Mouse (Mus musculus) CH12F3 (cell line): ENCODE measurements around the gene Ttc32.
"Not testable (repeated sequence)": the region's sequence is repeated elsewhere in the genome, so short reads cannot be mapped to it uniquely, and the experiment has no call there.

Source experiments
- in situ Hi-C: fragments of 300-500 bp; cut with MboI; formaldehyde crosslinking; loops from 2 replicates; pipeline ENCODE4 v1.14.3; 2020; ENCODE audit warnings: low sequenced_read_pairs

Ttc32 gene

GRCm38 (mm10) chr12:9029888-9030723 is at the start of gene Ttc32:
Ttc32 (plus strand) TSS chr12:9029997.
- in situ Hi-C loops: no loop called here

DNA sequence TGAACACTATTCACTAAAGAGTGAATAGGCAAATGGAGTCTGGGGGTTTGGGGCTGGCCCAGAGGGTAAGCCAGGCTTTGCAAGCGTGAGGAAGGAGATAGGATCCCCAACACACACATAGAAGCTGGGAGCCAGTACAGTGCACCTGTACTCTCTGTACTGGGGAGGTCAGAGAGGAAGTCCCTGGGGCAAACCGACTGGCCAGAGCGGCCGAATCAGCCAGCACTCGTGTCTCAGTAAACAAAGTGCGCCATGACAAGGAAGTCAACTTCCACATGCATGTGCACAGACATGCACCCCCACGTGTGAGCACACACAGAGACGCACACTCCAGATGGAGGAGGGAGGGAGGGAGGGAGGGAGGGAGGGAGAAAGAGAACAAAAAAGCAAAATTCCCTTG is 36.6 kb upstream of the Ttc32 start:
- in situ Hi-C loops: no loop called here

- in situ Hi-C loops: no loop called here
Measured at GRCm38 (mm10) chr12:8998318-8998717, 31.5 kb upstream of the Ttc32 start.

- in situ Hi-C loops: loop anchor here (25.0 kb wide), 3 partner anchors 240 to 665 kb away; partner anchors contain the start of gene Sdc1
Measured at GRCm38 (mm10) chr12:9002038-9002648, 27.7 kb upstream of the Ttc32 start.

DNA sequence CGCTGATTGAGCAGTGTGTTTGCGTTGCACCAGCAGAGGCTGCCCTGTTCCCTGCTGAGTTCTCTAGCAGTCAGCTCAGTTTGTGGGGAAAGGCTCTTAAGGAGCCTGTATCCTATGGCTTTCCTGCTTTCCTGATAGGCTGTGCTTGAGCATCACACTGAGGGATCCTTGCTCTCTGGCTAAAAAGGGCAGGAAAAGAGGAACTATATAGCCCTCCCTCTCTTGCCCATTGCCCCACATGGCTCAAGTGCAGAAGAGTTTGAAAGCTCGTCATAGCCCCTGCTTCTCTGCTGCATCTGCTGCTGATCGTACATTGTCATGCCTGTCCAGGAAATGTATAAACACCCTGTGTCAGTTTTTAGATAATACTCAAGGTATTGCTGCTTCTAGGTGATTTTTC is 22.7 kb upstream of the Ttc32 start:
- in situ Hi-C loops: loop anchor here (5.0 to 25.0 kb wide), 4 partner anchors 120 to 670 kb away; partner anchors contain the start of gene Sdc1

DNA sequence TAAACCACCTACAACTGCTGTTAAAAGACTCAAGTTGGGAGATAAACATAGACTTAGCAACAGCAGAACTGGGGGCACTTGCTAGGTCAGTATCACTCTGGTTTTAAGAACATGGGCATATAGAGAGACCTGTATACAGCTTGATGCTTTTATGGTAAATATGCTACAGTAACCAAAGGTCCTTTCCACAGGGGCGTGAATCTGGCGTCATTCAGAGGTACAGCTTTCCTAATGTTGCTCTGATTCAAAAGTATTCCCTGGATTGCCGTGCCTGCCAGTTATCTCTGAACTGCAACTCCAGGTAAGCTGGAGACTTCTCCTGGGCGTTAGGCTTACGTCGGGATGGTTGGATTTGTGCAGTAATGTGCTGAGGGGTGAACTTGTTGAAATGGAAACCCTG is 22.0 kb upstream of the Ttc32 start:
- in situ Hi-C loops: loop anchor here (5.0 to 25.0 kb wide), 4 partner anchors 121 to 671 kb away; partner anchors contain the start of gene Sdc1

GRCm38 (mm10) chr12:9010311-9010710 is 19.5 kb upstream of the Ttc32 start:
- in situ Hi-C loops: loop anchor here (25.0 kb wide), 3 partner anchors 248 to 673 kb away; partner anchors contain the start of gene Sdc1

DNA sequence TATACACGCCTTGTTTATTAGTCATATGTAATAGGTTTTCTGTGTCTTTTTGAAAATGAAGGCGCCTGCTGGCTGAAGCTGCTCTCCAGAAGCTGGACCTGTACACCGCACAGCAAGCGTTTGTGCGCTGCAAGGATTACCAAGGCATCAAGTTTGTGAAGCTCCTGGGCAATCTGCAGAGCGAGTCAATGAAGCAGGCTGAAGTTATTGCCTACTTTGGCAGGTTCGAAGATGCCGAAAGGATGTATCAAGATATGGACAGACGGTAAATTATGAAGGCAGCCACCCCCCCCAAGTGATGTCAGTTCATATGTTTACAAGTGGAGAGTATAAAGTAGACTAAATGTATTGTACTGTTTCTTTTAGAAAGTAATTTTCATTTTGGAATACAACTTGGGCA is 13.4 kb upstream of the Ttc32 start:
- in situ Hi-C loops: loop anchor here (25.0 kb wide), 3 partner anchors 254 to 679 kb away; partner anchors contain the start of gene Sdc1

DNA sequence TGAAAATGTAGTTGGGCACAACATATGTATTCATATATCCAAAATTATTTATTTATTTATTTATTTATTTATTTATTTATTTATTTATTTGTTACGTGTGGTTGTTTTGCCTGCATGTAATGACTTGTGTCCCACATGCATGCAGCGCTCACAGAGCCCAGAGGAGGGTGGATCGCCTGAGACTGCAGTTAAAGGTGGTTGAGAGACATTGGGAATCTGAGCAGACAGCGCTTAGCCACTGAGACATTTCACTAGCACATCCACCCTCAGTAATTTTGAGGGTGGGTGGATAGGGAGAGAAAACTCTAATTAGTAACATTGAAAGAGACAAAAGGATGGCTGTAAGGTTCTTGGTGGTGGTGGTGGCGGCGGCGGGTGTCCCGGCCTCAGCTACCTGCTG is 9.4 kb upstream of the Ttc32 start:
- in situ Hi-C loops: loop anchor here (25.0 kb wide), 3 partner anchors 258 to 683 kb away; partner anchors contain the start of gene Sdc1

GRCm38 (mm10) chr12:9020986-9021385 is 8.8 kb upstream of the Ttc32 start:
- in situ Hi-C loops: loop anchor here (25.0 kb wide), 3 partner anchors 259 to 684 kb away; partner anchors contain the start of gene Sdc1

- in situ Hi-C loops: loop anchor here (25.0 kb wide), 3 partner anchors 261 to 686 kb away; partner anchors contain the start of gene Sdc1
Measured at GRCm38 (mm10) chr12:9023031-9023430, 6.8 kb upstream of the Ttc32 start.

GRCm38 (mm10) chr12:9024071-9024470 is 5.7 kb upstream of the Ttc32 start:
- in situ Hi-C loops: loop anchor here (25.0 kb wide), 3 partner anchors 262 to 687 kb away; partner anchors contain the start of gene Sdc1

- in situ Hi-C loops: loop anchor here (25.0 kb wide), 3 partner anchors 262 to 687 kb away; partner anchors contain the start of gene Sdc1
Measured at GRCm38 (mm10) chr12:9024736-9025135, 5.1 kb upstream of the Ttc32 start.

DNA sequence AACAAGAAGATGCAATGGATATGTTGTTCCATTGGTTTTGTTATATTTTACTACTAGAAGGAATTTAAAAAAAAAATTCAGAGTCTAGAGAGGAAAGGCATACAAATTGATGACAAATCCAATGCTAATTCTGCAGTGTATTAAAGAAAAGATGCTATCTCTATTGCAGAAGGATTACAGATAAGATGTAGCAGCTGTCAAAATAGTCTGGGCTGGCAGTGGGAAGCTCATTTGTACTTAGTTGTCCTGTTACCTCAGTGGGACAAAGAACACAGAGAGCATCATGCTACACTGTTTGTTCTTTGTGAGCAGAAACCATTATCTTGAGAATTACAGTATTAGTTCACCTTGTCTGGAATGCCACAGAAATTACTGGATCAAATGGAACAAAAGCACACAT is 3.0 kb upstream of the Ttc32 start:
- in situ Hi-C loops: no loop called here

DNA sequence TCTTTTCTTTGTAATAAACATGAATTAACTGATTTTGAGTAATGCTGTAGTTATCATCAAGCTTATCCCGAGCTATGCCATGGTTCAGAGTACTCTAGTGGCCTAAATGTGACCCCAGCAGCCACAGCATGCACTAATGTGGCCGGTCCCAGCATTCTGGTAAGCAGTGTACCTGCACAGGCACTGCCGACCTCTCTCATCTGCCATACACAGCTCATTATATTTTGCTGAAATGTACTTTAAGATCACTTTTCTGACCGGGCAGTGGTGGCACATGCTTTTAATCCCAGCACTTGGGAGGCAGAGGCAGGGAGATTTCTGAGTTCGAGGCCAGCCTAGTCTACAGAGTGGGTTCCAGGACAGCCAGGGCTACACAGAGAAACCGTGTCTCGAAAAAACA is 981 bp upstream of the Ttc32 start:
- in situ Hi-C loops: not testable (repeated sequence)

DNA sequence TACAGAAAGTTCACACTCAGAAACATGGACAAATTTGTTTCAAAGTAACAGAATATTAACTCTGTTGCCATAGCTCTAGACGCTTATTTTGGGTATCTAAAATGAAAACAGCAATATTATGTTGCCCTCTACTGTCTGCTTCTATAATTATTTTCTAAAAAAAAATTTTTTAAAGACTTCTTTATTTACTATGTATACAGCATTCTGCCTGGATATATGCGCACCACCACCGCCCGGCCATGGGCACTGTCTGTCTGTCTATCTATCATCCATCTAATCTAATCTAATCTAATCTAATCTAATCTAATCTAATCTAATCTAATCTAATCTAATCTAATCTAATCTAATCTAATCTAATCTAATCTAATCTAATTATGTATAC is 300 bp upstream of the Ttc32 start:
- in situ Hi-C loops: no loop called here

- in situ Hi-C loops: no loop called here
Measured at GRCm38 (mm10) chr12:9031166-9031565, 1.4 kb downstream of the Ttc32 start.

DNA sequence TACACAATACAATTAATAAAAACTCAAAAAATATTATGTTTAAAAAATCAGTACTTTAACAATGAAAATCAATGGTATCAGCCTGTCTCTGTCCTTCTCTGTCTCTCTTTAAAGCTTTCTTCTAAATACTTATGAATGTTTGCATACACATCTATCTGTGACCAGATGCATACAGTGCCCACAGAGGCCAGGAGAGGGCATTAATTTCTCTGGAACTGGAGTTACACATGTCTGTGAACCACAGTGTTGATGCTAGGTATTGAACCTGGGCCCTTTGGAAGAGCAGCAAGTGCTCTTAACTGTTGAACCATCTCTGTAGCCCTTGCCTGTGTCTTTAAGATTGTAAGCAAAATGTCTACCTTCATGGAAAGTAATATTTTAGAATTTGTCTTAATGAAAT is 3.3 kb downstream of the Ttc32 start:
- in situ Hi-C loops: no loop called here

DNA sequence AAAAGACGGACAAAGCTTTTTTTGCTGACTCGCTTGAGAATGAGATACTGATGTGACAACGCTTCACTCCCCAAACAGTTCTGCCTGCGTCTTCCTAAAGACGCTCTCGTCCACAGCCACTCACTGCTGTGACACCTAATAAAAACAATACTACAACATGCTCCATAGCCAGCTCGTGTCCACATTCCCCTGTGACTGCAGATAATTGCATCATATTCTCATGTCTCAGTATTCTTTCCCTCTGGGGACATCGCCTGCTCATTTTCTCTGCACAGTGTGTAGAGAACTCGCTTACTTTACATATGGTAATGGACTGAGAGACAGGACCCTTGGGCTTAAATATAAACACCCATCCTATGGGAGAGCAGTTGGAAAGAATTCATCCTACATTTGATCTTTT is 6.6 kb downstream of the Ttc32 start:
- in situ Hi-C loops: no loop called here

- in situ Hi-C loops: no loop called here
Measured at GRCm38 (mm10) chr12:9040177-9040576, 10.4 kb downstream of the Ttc32 start.

GRCm38 (mm10) chr12:9040686-9041085 is 10.9 kb downstream of the Ttc32 start:
- in situ Hi-C loops: no loop called here

GRCm38 (mm10) chr12:9042316-9042715 is 12.5 kb downstream of the Ttc32 start:
- in situ Hi-C loops: no loop called here
